Mouse (Mus musculus) ES-E14 (cell line): ENCODE measurements around the gene Dap. TPM values are rescaled to one million over a fixed set of nuclear protein-coding genes. Genes with fewer than 3 reads are reported as not detected.
A peak's percentile ranks its signal among the peaks of the same experiment; 100 is the strongest.

Experiments
- DNase-seq: peaks from one replicate; pipeline ENCODE4 v3.0.0-alpha.2; 2013; ENCODE audit warnings: low read depth, low spot score
- H3K27ac ChIP-seq: 2 replicates; pipeline ENCODE4 v1.5.1; 2012; ENCODE audit warnings: low read depth, mild to moderate bottlenecking, low read length, moderate library complexity, mixed read lengths; ENCODE audit not compliant: poor library complexity, insufficient read depth, severe bottlenecking
- H3K36me3 ChIP-seq: 2 replicates; pipeline ENCODE4 v1.6.1; 2012; ENCODE audit warnings: mild to moderate bottlenecking, low read length, moderate library complexity, mixed read lengths; ENCODE audit not compliant: control insufficient read depth, poor library complexity, insufficient read depth, severe bottlenecking
- H3K4me1 ChIP-seq, 2 experiments: fragments of 150-350 bp in 1 of 2; sonication (generic) in 1 of 2; 2 replicates each; pipeline ENCODE4 v1.6.1; 2012; ENCODE audit warnings: low read length in 2 of 2, mild to moderate bottlenecking in 1 of 2, mixed read lengths in 1 of 2; ENCODE audit not compliant: control insufficient read depth in 2 of 2, insufficient read depth in 2 of 2, poor library complexity in 1 of 2
- H3K4me3 ChIP-seq, 2 experiments: fragments of 150-350 bp in 1 of 2; sonication (generic) in 1 of 2; 2 replicates each; pipeline ENCODE4 v1.5.1; 2012; ENCODE audit warnings: low read length in 2 of 2, low read depth in 1 of 2, mild to moderate bottlenecking in 1 of 2, mixed read lengths in 1 of 2; ENCODE audit not compliant: insufficient read depth in 1 of 2, poor library complexity in 1 of 2, severe bottlenecking in 1 of 2
- H3K9ac ChIP-seq: 2 replicates; pipeline ENCODE4 v1.6.1; 2012; ENCODE audit warnings: low read depth, mild to moderate bottlenecking, low read length, mixed read lengths; ENCODE audit not compliant: poor library complexity, insufficient read depth, severe bottlenecking
- H3K9me3 ChIP-seq: fragments of 150-350 bp; sonication (generic); 2 replicates; pipeline ENCODE4 v1.6.1; 2012; ENCODE audit warnings: low read depth, mild to moderate bottlenecking, low read length; ENCODE audit not compliant: control insufficient read depth, insufficient read depth
- CHD2 ChIP-seq: IDR thresholded peaks from 2 replicates; pipeline ENCODE4 v1.6.1; 2014; ENCODE audit warnings: mild to moderate bottlenecking, low read depth, low read length, inconsistent platforms
- HCFC1 ChIP-seq: IDR thresholded peaks from 2 replicates; pipeline ENCODE4 v1.6.1; 2012; ENCODE audit warnings: low read length, inconsistent platforms, borderline replicate concordance; ENCODE audit not compliant: insufficient read depth
- MAFK ChIP-seq: IDR thresholded peaks from 2 replicates; pipeline ENCODE4 v1.6.1; 2014; ENCODE audit warnings: mild to moderate bottlenecking, low read depth, low read length, inconsistent platforms; ENCODE audit not compliant: insufficient read depth
- ZC3H11A ChIP-seq: IDR thresholded peaks from 2 replicates; pipeline ENCODE4 v1.6.1; 2012; ENCODE audit warnings: low read depth, mild to moderate bottlenecking, inconsistent platforms, low read length, borderline replicate concordance
- ZNF384 ChIP-seq: IDR thresholded peaks from 2 replicates; pipeline ENCODE4 v1.6.1; 2012; ENCODE audit warnings: low read depth, low read length, inconsistent platforms
- in situ Hi-C, 2 experiments: fragments of 600-800 bp; cut with MboI; formaldehyde crosslinking; loops; one replicate each; pipeline ENCODE4 v1.15.1; 2025; ENCODE audit warnings: low sequenced_read_pairs in 2 of 2, inconsistent platforms in 1 of 2; ENCODE audit not compliant: unreplicated experiment in 2 of 2
- total RNA-seq: library from RNA; depleted of rRNA; stranded (reverse); fragments of 300-350 nt; gene quantifications from 2 replicates; pipeline ENCODE4 v1.2.3, GENCODE M21; 2012

The Dap gene
- total RNA-seq, 1 experiment = 4.1 TPM

DNA sequence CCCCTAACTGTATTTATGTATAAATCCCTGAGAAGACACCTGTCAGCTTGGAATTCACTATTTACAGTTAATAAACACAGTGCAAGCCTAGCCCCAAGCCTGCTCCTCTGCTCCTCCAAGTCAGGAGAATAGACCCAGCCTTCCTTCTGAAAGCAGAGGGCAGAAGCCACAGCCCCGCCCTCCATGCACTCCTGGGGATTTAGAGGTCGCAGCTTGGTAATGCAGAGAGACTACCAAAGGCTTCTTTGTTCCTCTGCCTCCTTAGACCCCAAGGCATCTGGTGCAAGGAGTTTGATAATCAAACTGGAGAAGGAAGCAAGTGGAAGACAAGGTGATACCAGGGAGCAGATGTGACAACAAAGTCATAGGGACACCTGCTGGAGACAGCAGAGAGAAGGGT lies 70.2 kb downstream of the Dap start:
- TF ChIP-seq ZNF384 (no peak), CHD2 (no peak), MAFK (no peak), HCFC1 (no peak), ZC3H11A (no peak)

DNA sequence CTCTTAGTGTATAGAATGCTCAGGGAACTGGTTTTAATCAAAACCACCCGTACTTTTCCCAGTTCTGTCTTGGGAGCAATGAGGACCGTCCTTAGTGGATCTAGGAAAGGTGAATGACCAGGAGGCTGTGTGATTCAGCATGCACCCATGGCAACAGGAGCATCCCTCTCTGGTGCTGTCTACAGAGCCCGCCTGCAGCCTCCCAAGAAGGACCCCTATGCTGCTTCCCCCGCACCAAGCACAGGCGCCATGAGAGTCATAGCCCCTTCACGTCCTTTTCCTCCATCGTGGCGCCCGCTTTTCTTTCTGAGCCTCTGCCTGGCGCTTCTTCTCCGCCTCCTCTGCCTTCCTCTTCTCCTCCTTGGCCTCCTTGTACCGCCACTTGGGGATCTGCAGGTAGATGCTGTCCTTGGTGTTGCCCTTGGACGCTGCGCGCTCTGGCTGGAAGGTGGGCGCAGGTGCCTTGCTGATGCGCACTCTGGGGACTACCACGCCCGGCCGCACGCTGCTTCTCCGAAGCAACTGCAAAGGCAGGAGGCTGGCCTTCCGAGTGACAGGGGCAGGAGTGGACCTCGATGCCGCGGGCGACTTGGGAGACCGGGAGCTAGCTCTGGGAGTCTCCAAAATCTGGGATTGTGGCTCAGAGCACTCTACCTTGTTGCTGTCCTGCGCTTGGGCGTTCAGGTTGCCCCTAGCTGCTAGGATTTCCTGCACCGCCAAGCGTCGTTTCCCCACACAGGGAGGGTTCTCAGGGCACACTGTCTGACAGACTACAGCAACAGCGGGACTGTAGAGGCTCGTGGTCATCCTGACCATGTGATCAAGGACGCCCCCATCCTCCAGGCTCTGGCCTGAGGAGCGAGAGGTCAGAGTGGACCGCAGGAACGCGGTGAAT lies 73.0 kb downstream of the Dap start:
- in situ Hi-C loops = no loop called here
- peak overlapping the region; percentile 42 to 53 for H3K4me3 ChIP-seq
- no peaks in the 10 kb centered on the region for H3K9me3 ChIP-seq
- H3K27ac ChIP-seq = no peak overlapping the region
- no peak overlapping the region for H3K9ac ChIP-seq
- H3K4me1 ChIP-seq = peaks cover 0 to 7% of the 10 kb centered on the region in 2 experiments; a peak in 2 of 4 replicates
- no peaks in the 10 kb centered on the region for H3K36me3 ChIP-seq
- TF ChIP-seq CHD2 (no peak), MAFK (no peak), HCFC1 (no peak), ZC3H11A (no peak), ZNF384 (no peak)
- no peak for DNase-seq

More for the DNA sequence above, 70.2 kb downstream of the Dap start:
- H3K27ac ChIP-seq = no peak overlapping the region
- no peak overlapping the region for H3K9ac ChIP-seq
- H3K4me1 ChIP-seq = peaks cover 0 to 7% of the 10 kb centered on the region in 2 experiments; a peak in 2 of 4 replicates
- H3K9me3 ChIP-seq = no peaks in the 10 kb centered on the region
- no peak overlapping the region for H3K4me3 ChIP-seq
- in situ Hi-C loops = no loop called here
- no peaks in the 10 kb centered on the region for H3K36me3 ChIP-seq
- peak; percentile 46 for DNase-seq

DNA sequence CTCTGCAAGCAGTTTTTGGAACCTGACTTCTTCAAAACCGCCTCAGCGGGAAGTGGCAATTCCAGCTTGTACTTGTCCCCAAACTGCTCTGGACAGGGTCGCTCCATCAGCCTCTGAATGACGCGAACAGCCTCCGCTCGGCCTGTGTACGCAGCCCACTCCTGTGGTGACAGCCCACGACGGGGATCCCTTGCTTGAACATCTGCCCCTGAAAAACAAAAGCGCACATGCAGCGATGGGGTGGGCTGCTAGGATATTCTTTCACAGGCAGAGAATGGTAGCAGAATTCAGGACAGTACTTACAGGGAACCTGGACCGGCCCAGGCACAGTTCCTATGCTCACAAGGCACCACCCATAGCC lies 73.6 kb downstream of the Dap start:
- no peaks in the 10 kb centered on the region for H3K9me3 ChIP-seq
- in situ Hi-C loops = no loop called here
- H3K27ac ChIP-seq = no peak overlapping the region
- H3K9ac ChIP-seq = no peak overlapping the region
- no peaks in the 10 kb centered on the region for H3K36me3 ChIP-seq
- TF ChIP-seq HCFC1 (no peak), ZNF384 (no peak), MAFK (no peak), ZC3H11A (no peak), CHD2 (no peak)
- H3K4me3 ChIP-seq = peak overlapping the region; percentile 39 to 42
- H3K4me1 ChIP-seq = peaks cover 0 to 5% of the 10 kb centered on the region in 2 experiments; a peak in 2 of 4 replicates
- DNase-seq = no peak

- TF ChIP-seq ZNF384 = no peak
- TF ChIP-seq CHD2 = no peak
- TF ChIP-seq ZC3H11A = no peak
- TF ChIP-seq HCFC1 = no peak
- no peak for TF ChIP-seq MAFK
- in situ Hi-C loops = no loop called here
- DNase-seq = no peak
- Histone ChIP-seq H3K4me1 (peaks cover 0 to 5% of the 10 kb centered on the region in 2 experiments; a peak in 1 of 4 replicates), H3K36me3 (no peaks in the 10 kb centered on the region), H3K9me3 (no peaks in the 10 kb centered on the region), H3K4me3 (no peak overlapping the region), H3K9ac (no peak overlapping the region), H3K27ac (no peak overlapping the region)
These were observed 75.3 kb downstream of the Dap start for GRCm38 (mm10) chr15:31299258-31299917.
